Mouse (Mus musculus): ENCODE data around the gene RPS10-NUDT3. TPM values are rescaled to one million over a fixed set of nuclear protein-coding genes. Genes with fewer than 3 reads are reported as not detected.
A peak's percentile ranks its signal among the peaks of the same experiment; 100 is the strongest.
"Not testable (repeated sequence)": the region's sequence is repeated elsewhere in the genome, so short reads cannot be mapped to it uniquely, and the experiment has no call there.

Gene RPS10-NUDT3
- polyA plus RNA-seq, 1 experiment: not detected

DNA sequence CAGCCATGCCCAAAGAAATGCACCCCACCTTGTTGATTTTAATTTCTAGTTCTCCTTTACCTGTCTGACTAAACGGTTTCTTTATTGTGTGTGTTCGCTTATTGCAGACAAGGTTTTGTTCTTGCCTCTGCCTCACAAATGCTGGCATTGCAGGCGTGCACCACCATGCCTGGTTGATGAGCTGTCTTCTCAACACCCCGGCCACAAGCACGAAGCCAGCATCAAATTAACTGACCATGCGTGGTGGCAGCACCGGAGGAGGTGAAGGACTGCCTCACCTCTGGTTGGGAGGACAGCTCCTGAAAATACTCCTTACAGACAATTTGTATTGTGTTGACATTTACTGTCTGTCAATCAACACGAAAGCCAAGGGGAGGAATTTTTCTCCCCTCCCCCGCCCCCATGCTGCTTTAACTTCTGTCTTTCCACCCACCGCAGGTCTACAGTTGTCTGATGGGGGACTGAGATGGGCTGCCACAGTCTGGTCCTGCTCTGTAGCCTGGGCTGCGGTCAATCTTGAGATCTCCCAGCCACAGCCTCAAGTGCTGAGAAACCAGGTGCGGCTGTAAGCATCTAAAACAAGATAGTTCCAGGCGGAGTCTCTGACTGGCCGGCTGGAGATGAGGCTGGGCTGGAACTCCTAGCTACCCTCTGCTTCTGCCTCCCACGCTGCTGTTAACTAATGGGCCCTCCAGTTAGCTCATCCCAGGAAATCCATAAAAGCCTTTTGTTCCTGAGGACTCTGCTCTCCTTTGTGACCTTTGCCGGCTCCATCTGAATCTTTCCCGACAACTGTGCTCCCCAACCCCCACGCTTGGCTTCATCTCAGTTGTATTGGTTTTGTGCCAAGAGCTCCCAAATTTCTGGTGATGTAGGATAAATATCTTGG lies 1.4 kb upstream of the RPS10-NUDT3 start, which contains the start of gene Rps10:
Gene Rps10 (minus strand): TSS at position 538 of the 889 bp plus-strand sequence.
- TF ChIP-seq CTCF (IDR thresholded peaks at IDR 0.05; ENCODE audit: control insufficient read depth, insufficient read depth, low read length) (no peak), POLR2A (IDR thresholded peaks at IDR 0.05; ENCODE audit: borderline replicate concordance, control insufficient read depth, low read depth, low read length) (no peak)
- H3K4me1 ChIP-seq (ENCODE audit: control insufficient read depth, insufficient read depth, low read length): peaks cover 2% of the 10 kb centered on the region
- H3K4me3 ChIP-seq (replicated peaks; ENCODE audit: control insufficient read depth, low read depth, low read length): peak within 1 kb of the TSS; percentile 92
- no peak within 1 kb of the TSS for H3K27ac ChIP-seq (ENCODE audit: control insufficient read depth, insufficient read depth, low read depth, low read length, poor library complexity)
- WGBS: 73% methylated on average over 18 of the region's 18 CpGs

DNA sequence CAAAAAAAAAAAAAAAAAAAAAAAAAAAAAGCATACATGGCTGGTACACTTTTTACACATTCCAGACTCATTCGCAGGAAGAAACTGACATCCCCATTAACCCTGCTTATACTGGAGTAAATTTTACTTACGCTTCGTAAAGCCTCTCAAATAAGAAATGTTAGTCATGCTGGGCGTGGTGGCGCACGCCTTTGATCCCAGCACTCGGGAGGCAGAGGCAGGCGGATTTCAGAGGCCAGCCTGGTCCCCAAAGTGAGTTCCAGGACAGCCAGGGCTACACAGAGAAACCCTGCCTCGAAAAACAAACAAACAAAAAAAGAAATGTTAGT lies 517 bp upstream of the RPS10-NUDT3 start:
- H3K4me1 ChIP-seq (ENCODE audit: control insufficient read depth, insufficient read depth, low read length): not testable (repeated sequence)
- 38% methylated on average over 9 of the region's 9 CpGs for WGBS
- peak overlapping the region; percentile 92 for H3K4me3 ChIP-seq (replicated peaks; ENCODE audit: control insufficient read depth, low read depth, low read length)
- H3K27ac ChIP-seq (ENCODE audit: control insufficient read depth, insufficient read depth, low read depth, low read length, poor library complexity): peak overlapping the region; percentile 51; the same call in 1 of the 2 replicates

DNA sequence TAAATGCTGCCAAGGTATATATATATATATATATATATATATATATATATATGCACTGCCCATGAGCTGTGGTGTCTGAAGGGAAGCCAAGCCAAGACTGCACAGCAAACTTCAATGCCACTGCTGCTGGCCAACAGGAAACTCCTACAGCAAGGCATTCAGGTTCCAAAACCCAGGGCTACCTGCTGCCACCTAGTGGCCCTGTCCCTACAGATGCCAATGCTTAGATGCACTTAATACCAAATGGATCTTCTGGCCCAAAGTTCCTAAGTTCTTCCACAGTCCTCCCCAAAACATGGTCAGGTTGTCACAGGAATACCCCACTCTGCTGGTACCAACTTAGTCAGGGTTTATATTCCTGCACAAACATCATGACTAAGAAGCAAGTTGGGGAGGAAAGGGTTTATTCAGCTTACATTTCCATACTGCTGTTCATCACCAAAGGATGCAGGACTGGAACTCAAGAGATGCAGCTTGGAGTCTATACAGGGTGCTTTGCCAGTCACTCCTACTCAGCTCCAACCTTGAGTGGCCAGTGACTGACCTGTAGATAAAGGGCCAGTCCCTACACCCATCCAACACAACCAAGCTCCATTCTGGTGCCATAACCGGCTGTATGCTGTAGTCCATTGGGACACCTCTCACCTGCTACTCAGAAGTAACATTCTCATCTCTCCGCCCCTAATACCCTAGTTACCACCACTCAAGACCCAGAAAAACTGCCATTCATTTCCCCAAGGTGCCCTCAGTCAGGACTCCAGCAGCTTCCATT lies 5.6 kb downstream of the RPS10-NUDT3 start:
- 91% methylated on average over 2 of the region's 2 CpGs for WGBS
- Histone ChIP-seq H3K4me1 (ENCODE audit: control insufficient read depth, insufficient read depth, low read length) (peaks cover 2% of the 10 kb centered on the region), H3K4me3 (replicated peaks; ENCODE audit: control insufficient read depth, low read depth, low read length) (no peak overlapping the region), H3K27ac (ENCODE audit: control insufficient read depth, insufficient read depth, low read depth, low read length, poor library complexity) (no peak overlapping the region)
- TF ChIP-seq POLR2A (IDR thresholded peaks at IDR 0.05; ENCODE audit: borderline replicate concordance, control insufficient read depth, low read depth, low read length) (no peak), CTCF (IDR thresholded peaks at IDR 0.05; ENCODE audit: control insufficient read depth, insufficient read depth, low read length) (peak; percentile 94)

DNA sequence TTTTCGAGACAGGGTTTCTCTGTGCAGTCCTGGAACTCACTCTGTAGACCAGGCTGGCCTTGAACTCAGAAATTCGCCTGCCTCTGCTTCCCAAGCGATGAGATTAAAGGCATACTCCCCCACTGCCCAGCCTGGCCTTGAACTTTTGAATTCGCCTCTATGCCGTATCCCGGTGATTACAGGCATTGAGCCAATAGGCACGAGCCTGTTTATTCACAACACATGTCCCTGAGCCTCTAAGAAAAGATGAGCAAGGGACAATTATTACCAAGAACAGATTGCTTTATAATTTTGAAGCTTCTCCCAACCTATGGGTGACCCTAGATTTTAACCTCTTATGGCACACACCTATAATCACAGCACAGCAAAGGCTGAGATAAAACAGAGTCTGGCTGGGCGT lies 6.6 kb downstream of the RPS10-NUDT3 start:
- H3K4me3 ChIP-seq (replicated peaks; ENCODE audit: control insufficient read depth, low read depth, low read length): no peak overlapping the region
- TF ChIP-seq POLR2A (IDR thresholded peaks at IDR 0.05; ENCODE audit: borderline replicate concordance, control insufficient read depth, low read depth, low read length) (no peak), CTCF (IDR thresholded peaks at IDR 0.05; ENCODE audit: control insufficient read depth, insufficient read depth, low read length) (no peak)
- no peak overlapping the region for H3K27ac ChIP-seq (ENCODE audit: control insufficient read depth, insufficient read depth, low read depth, low read length, poor library complexity)
- 88% methylated on average over 8 of the region's 8 CpGs for WGBS
- H3K4me1 ChIP-seq (ENCODE audit: control insufficient read depth, insufficient read depth, low read length): peaks cover under 1% of the 10 kb centered on the region; the same call in 1 of the 2 replicates

DNA sequence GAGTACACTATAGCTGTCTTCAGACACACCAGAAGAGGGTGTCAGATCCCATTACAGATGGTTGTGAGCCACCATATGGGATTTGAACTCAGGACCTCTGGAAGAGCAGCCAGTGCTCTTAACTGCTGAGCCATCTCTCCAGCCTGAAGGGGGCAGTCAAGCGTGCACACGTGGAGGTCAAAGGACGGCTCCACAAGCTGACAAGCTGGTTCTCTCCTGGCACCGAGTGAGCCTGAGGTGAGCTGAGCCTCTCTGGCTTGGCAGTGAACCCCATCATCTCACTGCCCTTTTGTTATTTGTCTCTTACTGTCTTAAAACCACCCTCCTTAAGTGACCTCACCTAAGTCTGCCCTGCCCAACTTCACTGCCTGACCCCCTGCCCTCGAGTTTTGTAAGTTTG lies 7.6 kb downstream of the RPS10-NUDT3 start:
- Histone ChIP-seq H3K4me3 (replicated peaks; ENCODE audit: control insufficient read depth, low read depth, low read length) (no peak overlapping the region), H3K27ac (ENCODE audit: control insufficient read depth, insufficient read depth, low read depth, low read length, poor library complexity) (no peak overlapping the region), H3K4me1 (ENCODE audit: control insufficient read depth, insufficient read depth, low read length) (no peaks in the 10 kb centered on the region; the same call in 1 of the 2 replicates)
- WGBS: 38% methylated on average over 5 of the region's 5 CpGs
- TF ChIP-seq POLR2A (IDR thresholded peaks at IDR 0.05; ENCODE audit: borderline replicate concordance, control insufficient read depth, low read depth, low read length) (no peak), CTCF (IDR thresholded peaks at IDR 0.05; ENCODE audit: control insufficient read depth, insufficient read depth, low read length) (peak; percentile 34; the same call in 1 of the 2 replicates)

DNA sequence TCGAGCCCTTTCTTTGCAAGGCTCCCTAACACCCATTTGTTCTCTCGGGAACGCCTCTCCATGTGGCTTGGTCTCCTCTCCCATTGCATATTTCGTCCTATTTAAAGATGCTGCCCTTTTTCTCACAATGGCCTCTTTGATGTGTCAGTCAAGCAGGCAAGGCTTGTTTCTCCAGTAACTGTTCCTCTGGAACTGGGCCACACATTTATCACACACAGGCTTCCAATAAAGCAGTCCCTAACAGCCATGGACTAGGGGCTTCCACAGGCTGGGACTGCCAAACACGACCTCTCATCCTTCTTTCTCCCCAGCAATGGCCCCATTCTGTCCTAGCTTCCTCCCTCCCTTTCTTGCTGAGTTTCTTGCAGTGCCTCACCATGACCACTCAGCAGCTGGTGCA lies 8.3 kb downstream of the RPS10-NUDT3 start:
- 71% methylated on average over 5 of the region's 5 CpGs for WGBS
- H3K27ac ChIP-seq (ENCODE audit: control insufficient read depth, insufficient read depth, low read depth, low read length, poor library complexity): no peak overlapping the region
- TF ChIP-seq CTCF (IDR thresholded peaks at IDR 0.05; ENCODE audit: control insufficient read depth, insufficient read depth, low read length) (no peak), POLR2A (IDR thresholded peaks at IDR 0.05; ENCODE audit: borderline replicate concordance, control insufficient read depth, low read depth, low read length) (no peak)
- no peak overlapping the region for H3K4me3 ChIP-seq (replicated peaks; ENCODE audit: control insufficient read depth, low read depth, low read length)
- no peaks in the 10 kb centered on the region; the same call in 1 of the 2 replicates for H3K4me1 ChIP-seq (ENCODE audit: control insufficient read depth, insufficient read depth, low read length)

DNA sequence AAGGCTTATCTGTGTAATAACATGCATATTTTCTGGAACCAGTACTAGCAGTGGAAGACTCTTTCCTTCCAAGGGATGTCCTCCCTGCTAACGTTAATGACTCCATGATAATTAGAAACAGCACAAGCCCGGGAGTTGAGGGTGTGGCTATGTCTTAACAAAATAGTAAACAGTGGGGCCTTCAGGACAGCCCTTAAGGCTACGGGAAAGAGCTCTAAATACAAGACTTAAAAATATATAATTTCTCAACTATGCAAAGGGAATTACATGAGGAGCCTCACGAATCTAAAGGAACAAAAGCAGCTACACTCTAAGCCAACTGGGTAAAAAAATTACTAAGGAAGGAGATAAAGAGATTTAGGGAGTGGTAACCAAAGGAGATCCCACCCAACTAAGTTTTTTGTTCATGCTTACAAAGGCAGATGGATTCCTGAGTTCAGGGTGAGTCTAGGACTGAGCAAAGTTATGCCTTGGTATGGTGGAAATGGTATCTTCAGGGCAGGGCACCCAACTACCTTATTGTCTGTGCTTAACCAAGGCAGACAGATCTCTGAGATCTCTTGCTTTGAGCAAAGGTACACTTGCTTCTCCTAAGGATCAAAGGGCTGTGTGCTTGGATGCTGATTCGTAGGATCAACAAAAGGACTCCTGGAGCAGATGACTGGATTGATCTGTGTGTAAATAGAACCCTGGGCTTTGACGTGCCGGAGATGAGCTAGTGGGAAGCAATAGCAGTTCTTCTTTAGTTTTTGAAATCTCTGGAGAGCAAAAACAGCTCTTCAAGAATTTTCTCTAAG lies 9.4 kb downstream of the RPS10-NUDT3 start:
- Histone ChIP-seq H3K27ac (ENCODE audit: control insufficient read depth, insufficient read depth, low read depth, low read length, poor library complexity) (no peak overlapping the region), H3K4me3 (replicated peaks; ENCODE audit: control insufficient read depth, low read depth, low read length) (no peak overlapping the region), H3K4me1 (ENCODE audit: control insufficient read depth, insufficient read depth, low read length) (no peaks in the 10 kb centered on the region; the same call in 1 of the 2 replicates)
- no peak for TF ChIP-seq POLR2A (IDR thresholded peaks at IDR 0.05; ENCODE audit: borderline replicate concordance, control insufficient read depth, low read depth, low read length)
- TF ChIP-seq CTCF (IDR thresholded peaks at IDR 0.05; ENCODE audit: control insufficient read depth, insufficient read depth, low read length): no peak
- WGBS: 81% methylated on average over 7 of the region's 7 CpGs
